Mouse (Mus musculus): ENCODE data around the gene Tmem47.

The Tmem47 gene

GRCm38 (mm10) chrX:81070210-81070803 is at the start of gene Tmem47:
Gene Tmem47 (plus strand): TSS chrX:81070698.
- no peak for DNase-seq (ENCODE audit: low read depth, low spot score)

GRCm38 (mm10) chrX:81070804-81071461 is 435 bp downstream of the Tmem47 start:
- DNase-seq (ENCODE audit: low read depth, low spot score): no peak

- DNase-seq (ENCODE audit: low read depth, low spot score): no peak
Measured at GRCm38 (mm10) chrX:81071746-81072640, 1.5 kb downstream of the Tmem47 start.

GRCm38 (mm10) chrX:81072651-81073050 is 2.2 kb downstream of the Tmem47 start:
- DNase-seq (ENCODE audit: low read depth, low spot score): no peak

- DNase-seq (ENCODE audit: low read depth, low spot score): no peak
Measured at GRCm38 (mm10) chrX:81073834-81074233, 3.3 kb downstream of the Tmem47 start.

GRCm38 (mm10) chrX:81078522-81078921 is 8.0 kb downstream of the Tmem47 start:
- no peak for DNase-seq (ENCODE audit: low read depth, low spot score)

- DNase-seq (ENCODE audit: low read depth, low spot score): no peak
Measured at GRCm38 (mm10) chrX:81080996-81081395, 10.5 kb downstream of the Tmem47 start.

GRCm38 (mm10) chrX:81085025-81085752 is 14.7 kb downstream of the Tmem47 start:
- DNase-seq (ENCODE audit: low read depth, low spot score): no peak

GRCm38 (mm10) chrX:81147416-81147815 is 76.9 kb downstream of the Tmem47 start:
- no peak for DNase-seq (ENCODE audit: low read depth, low spot score)

All from CD4-positive helper T cell, adult 2 months (primary cell).